Mouse (Mus musculus): ENCODE data around the gene Nrp2.
A peak's percentile ranks its signal among the peaks of the same experiment; 100 is the strongest.

Gene Nrp2

DNA sequence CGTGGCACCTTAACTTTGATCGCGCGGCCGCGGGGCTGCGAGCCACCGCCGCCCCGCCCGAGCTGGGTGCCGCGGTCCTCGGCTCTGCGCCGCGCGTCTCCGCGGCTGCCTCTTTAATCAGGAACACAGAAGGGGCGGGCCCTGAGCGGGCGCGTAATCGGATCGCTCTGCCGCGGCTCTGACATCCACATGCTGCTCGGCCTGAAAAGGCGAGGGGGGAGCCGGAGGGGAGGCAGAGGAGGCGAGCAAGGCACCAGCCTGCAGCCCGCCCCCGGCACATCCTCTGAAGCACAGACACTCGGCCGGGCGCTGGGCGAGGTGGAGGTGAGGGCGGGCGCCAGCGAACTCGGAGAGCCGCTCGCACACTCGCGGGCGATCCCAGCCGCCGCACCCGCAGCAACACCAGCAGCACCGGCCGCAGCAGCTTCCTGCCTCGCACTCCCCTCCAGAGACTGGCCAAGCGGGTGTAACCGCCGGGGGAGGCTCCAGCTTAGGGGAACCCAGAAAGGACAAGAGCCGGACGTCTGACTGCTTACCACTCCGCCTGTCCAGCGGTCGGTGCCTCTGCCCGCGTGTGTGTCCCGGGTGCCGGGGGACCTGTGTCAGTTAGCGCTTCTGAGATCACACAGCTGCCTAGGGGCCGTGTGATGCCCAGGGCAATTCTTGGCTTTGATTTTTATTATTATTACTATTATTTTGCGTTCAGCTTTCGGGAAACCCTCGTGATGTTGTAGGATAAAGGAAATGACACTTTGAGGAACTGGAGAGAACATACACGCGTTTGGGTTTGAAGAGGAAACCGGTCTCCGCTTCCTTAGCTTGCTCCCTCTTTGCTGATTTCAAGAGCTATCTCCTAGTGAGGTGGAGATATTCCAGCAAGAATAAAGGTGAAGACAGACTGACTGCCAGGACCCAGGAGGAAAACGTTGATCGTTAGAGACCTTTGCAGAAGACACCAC lies at the start of gene Nrp2:
Nrp2 (plus strand) TSS at position 128 of the 959 bp plus-strand sequence.
- DNase-seq (ENCODE audit: low spot score): peak; percentile 91

DNA sequence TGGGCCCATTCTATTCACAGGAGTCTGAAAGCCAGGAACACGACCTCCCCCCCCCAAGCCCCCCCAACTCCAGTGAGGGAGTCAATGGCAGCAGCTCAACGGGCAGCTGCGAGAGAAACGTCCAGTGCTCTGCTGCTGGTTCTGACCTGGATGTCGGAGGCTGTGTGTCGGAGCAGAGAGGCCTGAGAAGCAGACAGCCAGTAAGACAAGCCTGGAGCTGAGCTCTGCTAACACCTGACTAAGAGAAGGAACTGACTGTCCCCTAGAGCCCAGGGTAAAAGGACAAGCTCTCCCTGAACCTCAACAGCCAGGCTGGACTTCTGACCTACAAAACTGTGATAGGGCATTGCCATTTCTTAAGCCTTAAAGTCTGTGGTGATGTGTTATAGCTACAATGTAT lies 48.6 kb upstream of the Nrp2 start:
- no peak for DNase-seq (ENCODE audit: low spot score)

DNA sequence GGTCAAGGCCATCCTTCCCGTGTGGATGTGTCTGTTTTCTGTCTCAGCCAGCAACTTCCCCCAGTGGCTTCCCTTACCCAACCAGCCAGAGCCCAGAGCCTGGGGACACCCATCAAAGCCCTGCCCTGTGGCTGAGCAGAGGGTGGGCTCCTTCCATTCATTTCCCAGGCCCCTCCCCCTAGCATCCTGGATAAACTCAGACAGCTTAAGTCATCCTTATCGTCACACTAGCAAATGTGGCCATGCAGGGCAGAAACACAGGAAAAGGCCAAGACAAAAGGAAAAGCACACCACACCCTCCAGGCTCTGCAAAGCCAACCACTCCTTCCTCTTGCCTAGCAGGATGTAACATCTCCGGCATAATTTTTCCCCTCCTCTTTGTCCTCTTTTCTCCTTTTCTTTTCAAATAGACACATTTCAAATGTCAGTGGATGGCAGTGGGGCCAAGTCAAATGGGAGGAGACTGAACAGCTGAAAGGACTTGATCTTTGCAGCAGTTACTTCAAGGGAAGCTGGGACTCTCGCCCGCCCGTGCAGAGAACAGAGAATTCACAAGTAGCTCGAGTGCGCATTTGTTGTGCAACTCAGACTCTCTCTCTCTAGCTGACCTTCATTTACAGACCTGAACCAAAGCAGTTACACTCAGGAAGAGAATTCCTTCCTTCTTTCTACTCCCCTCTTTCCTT lies 38.0 kb upstream of the Nrp2 start:
- DNase-seq (ENCODE audit: low spot score): peak; percentile 47

DNA sequence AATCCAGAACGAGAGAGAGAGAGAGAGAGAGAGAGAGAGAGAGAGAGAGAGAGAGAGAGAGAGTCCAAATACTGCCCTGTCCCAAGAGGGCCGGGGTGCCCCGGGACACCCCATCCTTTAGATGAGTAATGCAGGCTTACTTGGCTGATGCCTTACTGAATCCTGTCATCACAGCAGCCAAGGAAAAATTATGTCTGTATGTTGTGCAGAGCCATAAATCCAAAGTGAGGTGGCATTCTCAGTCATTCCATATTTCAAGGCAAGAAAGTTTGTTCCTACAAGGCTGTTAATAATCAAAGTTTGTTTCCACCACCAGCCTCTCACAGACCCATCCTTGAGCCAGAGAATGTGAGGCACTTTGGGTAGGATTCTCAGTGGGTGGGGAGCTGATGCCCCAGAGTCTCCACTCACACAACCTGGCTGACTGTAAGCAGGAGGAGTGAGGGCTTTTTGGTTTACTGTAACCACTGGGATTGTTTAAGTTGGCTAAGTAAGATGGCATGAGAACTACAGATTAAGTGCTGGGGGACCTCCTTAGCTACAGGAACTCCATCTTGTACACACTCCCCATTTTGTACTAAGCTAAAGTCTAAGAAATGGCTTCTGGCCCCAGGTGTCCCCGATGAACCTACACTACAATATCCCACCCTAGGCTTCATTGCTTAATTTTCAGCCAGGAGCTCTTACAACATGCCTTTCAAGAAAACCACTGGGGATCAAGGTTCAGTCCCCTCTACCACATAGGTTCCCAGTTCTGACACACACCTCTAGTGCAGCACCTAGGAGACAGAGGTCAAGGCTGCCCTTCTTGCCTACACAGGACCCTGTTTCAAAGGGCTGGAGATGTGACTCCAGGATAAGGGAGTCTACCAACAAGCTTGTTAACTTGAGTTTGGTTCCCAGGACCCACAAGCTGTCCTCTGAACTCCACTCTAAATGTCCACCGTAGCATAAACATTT lies 37.0 kb upstream of the Nrp2 start:
- no peak for DNase-seq (ENCODE audit: low spot score)

DNA sequence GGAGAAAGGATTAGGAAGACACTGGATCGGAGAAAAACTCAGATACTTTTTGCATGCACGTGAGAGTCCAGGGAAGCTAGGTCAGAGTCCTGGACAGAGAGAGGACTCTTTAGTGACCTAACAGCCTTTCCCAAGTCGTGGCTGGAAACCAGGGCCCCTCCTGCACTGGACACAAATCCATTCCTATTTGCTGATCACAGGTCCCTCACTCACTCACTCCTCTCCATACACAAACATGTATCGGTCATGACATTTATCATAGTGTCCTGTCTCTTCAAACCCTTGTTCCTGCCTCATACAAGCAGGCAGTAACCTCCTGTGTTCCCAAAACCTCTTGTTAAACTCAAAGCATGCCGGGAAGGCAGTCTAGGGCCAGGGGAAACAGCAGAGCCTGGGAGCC lies 36.3 kb upstream of the Nrp2 start:
- DNase-seq (ENCODE audit: low spot score): no peak

DNA sequence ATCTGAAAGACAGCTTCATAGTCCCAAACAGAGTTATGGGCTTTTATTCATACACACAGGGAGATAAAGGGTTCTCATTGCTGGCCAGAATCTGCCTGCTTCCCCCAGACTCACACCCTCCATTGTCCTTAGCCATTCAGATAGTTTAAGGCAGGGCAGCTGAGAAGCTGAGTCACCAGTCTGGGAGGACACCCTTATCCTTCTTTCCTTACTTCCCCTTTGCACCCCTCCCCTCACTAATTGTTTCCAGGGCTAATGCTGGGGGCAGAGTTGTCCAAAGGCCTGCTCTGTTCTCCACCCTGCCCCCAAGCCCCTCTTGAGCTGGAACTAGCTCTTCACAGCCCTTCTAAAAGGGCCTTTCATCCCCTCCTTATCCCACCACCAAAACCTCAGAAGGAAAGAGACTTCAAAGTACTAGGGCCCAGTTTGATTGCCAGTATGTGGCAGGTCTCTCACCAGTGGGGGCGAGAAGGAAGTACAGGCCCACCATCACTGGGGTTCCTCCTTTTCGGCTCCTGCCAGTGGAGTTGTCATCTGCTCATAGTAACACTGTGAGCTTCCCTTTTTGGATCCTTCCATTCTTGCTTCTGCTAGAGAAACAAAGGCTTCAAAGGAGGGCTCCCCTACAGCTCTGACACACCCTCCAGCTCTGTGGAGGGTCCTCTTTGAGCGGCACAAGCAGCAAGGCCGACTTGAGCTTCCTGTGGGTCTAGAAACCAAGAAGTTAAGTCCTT lies 24.3 kb upstream of the Nrp2 start:
- DNase-seq (ENCODE audit: low spot score): no peak

DNA sequence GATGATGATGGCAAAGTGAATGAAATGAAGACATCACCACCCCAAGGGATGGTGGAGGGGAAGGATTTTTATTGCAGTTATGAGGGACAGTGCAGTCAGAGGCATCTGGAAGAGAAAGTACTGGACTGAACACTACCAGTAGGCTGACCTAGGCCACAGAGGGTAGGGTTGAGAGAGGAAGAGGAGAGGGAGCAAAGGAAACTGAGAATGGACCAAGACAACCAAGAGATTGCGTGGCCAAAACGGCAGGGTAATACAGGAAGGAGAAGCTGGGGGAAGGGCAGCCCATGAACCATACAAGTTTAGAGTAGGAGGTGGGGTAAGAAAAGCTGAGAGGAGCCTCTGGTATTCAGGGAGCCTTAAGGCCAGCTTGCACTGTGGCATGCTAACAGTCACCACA lies 23.6 kb upstream of the Nrp2 start:
- no peak for DNase-seq (ENCODE audit: low spot score)

DNA sequence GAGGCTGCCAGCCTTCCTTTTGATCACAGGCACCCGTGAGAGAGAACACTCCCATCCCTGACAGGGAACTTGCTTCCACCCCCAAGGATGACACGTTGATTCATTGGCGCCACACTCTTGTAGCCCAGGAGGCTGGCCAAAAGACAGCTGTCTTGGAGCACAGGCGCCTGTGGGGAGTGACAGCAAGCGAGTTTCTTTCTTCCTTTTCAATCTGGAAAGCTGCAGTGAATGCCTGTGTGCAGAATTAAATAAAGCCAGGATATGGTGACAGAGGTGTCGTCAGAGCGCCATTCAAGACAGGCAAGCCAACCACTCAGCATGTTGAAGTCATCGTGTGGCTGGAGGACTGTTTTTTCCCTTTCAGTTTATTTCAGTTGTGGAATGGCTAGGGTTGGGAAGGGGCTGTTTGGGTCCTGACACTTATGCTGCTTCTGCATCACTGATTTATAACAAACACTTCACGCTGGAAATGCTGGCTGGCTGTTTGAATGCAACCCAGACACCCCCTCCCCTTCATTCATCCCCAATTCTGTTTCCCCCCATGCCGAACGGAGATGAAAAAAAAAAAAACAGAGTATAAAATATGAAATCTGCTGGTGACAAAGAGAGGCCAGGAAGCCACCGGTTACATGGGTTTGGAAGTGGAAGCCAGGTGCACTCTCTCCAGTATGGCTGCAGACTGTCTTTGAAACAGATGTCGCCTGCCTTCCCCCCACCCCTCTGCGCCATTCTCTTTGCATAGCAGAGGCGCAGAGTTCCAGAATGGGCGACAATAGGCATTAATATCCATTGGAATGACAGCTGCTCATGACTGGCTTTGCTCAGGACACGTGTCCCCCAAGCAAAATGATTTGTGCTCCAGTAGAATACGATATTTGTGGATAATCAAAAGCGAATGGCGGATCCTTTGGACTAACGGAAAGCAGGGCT lies 20.4 kb upstream of the Nrp2 start:
- DNase-seq (ENCODE audit: low spot score): peak; percentile 63

DNA sequence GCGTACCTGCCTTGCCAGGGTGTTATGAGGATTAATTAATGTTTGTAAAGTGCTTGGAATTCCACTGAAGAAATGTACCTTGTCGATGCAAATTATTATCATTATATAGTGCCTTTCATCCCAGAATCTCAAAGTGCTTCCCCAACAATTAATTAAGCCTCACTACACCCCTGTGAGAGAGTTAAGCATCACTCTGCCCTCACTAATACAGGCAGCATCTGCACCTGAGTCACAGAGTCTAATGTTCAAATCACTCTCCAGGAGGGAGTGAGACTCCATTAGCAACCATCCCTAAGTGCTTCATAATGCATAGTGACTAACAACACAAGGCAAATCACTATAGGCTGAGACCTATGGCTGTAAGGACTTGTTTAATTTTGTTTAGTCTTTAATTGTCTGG lies 19.6 kb upstream of the Nrp2 start:
- DNase-seq (ENCODE audit: low spot score): no peak

DNA sequence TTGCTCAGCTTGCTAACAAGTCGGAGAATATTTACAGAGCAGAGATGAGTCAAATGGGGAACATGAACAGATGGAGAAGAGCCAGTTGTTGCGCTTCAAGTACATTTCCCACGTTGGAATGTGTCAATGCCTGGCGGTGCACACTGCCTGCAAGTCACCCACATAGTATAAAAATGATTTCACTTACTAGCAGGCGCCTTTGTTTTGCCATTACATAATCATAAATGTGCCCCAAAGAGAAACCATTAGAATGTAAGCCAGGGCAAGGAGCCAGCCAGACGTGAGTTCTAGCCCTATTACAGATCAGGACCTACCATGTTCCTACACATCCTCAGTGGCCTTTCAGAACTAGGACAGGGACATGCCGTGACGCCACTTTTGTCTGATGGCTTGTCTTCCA lies 15.6 kb upstream of the Nrp2 start:
- DNase-seq (ENCODE audit: low spot score): no peak

DNA sequence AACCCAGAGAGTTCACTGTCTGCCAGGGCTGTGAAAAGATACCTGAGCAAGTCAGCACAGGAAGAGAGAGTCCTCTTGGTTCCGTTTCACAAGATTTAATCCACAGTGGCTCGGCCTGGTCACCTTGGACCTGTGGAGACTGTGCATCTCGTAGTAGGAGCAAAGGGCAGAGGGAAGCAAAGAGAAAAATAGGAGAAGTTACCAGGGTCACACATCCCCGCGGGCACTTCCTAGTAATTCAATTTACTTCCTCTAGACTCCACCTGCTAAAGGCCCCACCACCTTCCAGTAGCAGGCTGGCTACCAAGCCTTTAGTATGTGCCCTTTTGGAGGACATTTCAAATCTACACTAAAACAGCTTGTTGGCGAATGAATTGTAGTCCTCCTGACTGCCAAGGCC lies 11.9 kb upstream of the Nrp2 start:
- no peak for DNase-seq (ENCODE audit: low spot score)

DNA sequence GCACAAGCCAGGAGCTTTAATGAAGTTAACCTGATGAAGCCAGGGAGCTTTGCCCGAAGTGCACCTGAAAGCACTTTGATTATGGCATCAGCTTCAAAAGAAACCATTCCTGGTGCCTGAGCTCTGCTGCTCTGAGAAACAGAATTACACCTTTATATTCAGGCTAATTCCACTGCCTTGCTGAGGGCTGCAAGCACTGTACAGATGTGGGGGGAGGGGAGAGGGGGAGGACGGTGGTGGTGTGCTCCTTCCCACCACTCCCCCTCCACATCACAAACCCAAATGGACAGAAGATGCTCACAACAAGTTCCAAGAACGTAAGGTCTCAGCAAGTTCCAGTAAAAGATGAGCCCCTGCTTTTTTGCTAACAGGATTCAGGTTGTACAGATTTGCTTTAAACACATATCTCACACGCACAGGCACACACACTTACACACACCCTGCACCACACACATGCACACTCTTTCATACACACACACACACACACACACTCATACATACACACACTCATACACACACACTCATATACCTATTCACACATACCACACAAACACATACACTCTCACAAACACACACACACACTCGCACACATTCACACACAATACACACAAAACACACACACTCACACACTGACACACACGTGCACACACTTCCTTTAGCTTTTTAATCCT lies 6.6 kb upstream of the Nrp2 start:
- no peak for DNase-seq (ENCODE audit: low spot score)

DNA sequence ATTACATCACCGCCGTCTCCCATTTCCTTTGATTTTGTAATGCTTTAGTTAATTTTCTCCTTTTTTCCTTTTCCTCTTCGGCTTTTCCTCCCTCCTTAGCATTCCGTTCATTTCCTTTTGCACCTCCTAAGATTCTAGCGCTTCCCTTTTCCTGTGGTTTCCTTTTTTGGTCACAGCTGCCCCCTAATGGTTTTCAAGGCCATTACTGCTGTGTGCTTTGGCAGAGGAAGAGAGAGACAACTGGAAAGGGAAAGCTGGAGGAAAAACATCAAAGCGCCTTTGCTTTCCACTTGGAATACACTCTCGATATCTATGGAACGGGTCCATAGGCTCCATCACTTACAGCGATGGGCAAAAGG lies 6.1 kb upstream of the Nrp2 start:
- peak; percentile 87 for DNase-seq (ENCODE audit: low spot score)

DNA sequence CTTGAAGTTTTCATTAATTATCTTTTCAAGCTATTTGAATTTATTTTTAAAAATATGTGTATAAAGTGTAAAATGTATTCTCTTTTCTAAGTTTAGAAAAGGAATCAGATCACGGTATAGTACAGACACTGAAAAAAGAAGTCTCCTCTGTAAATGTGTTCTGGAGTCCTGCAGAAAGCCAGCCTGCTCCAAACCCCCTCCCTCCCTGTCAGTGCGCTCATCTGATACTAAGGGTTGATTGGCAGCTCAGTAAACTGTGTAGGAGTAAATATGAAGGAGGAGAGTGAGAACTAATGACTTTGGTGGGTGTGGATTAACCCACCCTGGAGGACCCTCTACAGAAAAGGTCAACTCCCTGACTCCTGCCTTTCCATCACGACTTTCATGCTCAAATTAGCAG lies 5.7 kb upstream of the Nrp2 start:
- DNase-seq (ENCODE audit: low spot score): no peak

DNA sequence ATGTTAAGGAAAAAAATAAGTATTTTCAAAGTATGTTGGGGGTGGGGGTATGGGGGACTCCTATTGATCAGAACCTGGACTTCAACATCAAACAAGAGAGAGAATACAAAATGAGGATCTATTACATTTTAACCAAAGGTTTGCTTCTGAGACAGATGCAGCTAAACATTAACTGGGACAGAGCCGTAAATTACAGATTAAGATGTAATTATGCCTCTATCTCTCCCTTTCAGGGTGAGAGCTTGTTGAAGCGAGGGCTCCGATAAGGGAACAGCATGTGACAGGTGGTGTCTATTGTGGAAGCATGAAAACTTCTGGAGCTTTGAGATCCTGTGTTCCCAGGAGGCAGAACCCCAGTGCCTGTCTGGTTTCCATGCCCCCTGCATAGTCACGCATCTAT lies 3.3 kb upstream of the Nrp2 start:
- DNase-seq (ENCODE audit: low spot score): no peak

DNA sequence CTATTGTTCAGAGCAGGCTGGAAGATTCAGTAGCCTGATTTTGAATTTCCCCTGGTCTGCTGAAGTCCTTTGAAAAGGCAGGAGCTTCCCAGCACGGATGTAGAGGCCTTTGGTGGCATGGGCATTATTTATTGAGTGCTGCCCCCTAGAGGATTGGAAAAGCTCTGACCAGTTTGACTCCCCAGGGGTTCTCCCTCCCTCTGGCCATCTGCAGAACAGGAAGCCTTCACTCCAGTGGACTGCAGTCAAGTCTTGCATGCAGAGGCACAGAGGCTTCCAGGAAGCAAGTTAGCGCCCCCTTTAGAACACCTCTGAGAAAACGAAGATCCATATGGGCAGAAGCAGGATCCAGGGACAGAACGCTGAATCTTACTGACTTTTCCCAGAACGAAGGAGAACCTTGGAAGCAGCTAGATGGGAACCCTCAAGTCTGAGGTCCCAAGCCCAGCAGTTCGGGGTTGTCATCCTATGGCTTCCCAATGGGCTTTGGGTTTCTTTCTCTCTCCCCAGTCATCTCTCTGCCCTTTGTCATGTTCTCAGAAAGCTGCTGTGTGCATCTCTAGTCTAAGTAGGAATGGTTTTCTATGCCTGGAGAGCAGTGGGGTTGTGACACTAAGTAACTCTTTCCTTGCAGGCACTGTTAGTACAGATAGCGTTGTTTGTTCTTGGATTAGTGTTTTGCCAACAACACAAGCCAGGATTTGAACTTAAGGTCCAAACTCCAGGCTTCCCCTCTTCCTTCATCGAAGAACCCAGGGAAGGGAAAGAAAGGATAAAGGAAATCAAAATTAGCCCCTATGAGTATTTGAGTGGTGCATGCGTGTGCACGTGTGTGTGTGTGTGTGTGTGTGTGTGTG lies 1.8 kb upstream of the Nrp2 start:
- DNase-seq (ENCODE audit: low spot score): peak; percentile 97

DNA sequence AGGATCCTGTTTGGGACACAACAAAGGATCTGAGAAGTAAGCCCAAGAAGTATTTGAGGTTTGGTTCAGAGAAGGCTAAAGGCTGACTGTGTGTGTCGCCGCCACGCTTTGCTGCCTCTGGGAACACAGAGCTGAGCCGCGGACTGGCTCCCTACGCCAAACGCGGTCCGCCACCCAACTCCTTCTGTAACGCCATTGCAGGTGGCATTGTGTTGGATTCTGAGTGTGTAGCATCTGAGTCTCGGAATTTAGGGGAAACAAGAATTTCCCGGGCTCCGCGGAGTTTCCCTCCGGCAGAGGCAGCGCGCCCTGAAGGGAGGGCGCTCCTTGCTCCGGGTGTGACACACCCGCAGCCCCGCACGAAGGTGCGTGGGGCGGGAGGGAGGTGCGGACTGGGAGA lies 342 bp upstream of the Nrp2 start:
- DNase-seq (ENCODE audit: low spot score): peak; percentile 66

DNA sequence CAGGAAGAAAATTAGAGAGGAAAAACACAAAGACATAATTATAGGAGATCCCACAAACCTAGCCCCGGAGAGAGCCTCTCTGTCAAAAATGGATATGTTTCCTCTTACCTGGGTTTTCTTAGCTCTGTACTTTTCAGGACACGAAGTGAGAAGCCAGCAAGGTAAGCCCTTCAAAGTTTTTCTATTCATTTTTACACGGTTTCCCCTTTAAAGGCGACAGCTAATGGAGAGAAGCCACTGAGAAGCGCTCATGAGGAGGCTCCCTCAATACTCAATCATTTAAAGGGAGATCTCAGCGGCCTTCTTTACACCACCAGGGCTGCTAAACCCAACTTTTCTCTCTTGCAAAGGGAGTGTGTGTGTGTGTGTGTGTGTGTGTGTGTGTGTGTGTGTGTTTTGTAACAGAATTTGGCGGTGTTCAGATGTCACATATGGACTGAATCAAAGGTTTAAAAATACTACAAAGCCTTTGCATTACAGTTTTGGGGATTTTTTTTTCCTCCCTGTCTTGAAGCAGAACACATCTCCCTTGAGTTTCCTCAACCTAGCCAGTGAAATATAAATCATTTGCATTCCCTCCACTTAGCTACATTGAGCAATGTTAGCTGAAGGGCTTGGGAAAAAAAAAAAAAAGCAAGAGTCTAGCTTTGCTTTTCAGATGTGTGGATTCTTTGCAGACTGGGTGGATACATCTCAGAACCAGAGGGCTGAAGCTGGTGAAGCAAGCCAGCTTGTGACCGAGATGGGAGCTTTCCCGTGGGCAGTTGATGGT lies 1.2 kb downstream of the Nrp2 start:
- peak; percentile 58 for DNase-seq (ENCODE audit: low spot score)
